Mouse (Mus musculus): ENCODE data around the gene Gm37419.

DNA sequence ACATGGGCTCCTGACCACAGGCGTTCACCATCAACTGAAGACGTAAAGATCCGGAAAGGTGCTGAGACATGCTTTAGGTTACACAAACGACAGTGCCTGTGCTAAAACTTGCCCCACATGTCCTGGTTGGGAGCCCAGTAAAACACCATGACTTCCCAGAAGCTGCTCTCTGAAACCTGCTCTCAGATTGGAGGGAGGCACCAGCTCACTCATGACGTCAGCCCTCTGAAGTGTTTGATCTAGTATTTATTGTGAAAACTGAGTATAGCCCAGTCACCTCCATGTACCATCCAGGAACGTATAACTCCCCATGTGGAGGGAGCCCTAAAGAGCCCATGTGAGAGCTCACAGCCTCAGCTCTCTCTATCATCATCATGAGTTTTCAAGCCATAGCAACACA, 9.6 kb downstream of the Gm37419 start:
- no peak for TF ChIP-seq CTCF (IDR thresholded peaks at IDR 0.05; ENCODE audit: low read depth)
- no peak for TF ChIP-seq EP300 (optimal IDR thresholded peaks at IDR 0.05)
